Mouse (Mus musculus): ENCODE data around the gene Gon7. TPM values are rescaled to one million over a fixed set of nuclear protein-coding genes. Genes with fewer than 3 reads are reported as not detected.

Gene Gon7
- polyA plus RNA-seq, 1 experiment from 2014 or later, result 36.8 TPM

GRCm38 (mm10) chr12:102705906-102706640, 51.5 kb downstream of the Gon7 start:
- no peak overlapping the region for H3K9ac ChIP-seq (ENCODE audit: low read depth, low read length)
- no peaks in the 10 kb centered on the region for H3K27me3 ChIP-seq (replicated peaks; ENCODE audit: control insufficient read depth, insufficient read depth, low read length)
- peaks cover 20% of the 10 kb centered on the region for H3K4me1 ChIP-seq (replicated peaks; ENCODE audit: control insufficient read depth, insufficient read depth, low read length)
- H3K4me2 ChIP-seq, result peak overlapping the region; percentile 98
- DNase-seq (ENCODE audit: low spot score) (no peak), ATAC-seq (replicated peaks; ENCODE audit: low FRiP score) (no peak)
- peak overlapping the region; percentile 81 for H3K4me3 ChIP-seq (ENCODE audit: low read depth, low read length)
- 73% methylated on average over 6 of the region's 6 CpGs for WGBS
- H3K9me3 ChIP-seq (ENCODE audit: control insufficient read depth, low read length), result no peaks in the 10 kb centered on the region
- no peak overlapping the region for H3K27ac ChIP-seq (ENCODE audit: low read depth, low read length)
- no peaks in the 10 kb centered on the region for H3K36me3 ChIP-seq (ENCODE audit: control insufficient read depth, insufficient read depth, low read length)

DNA sequence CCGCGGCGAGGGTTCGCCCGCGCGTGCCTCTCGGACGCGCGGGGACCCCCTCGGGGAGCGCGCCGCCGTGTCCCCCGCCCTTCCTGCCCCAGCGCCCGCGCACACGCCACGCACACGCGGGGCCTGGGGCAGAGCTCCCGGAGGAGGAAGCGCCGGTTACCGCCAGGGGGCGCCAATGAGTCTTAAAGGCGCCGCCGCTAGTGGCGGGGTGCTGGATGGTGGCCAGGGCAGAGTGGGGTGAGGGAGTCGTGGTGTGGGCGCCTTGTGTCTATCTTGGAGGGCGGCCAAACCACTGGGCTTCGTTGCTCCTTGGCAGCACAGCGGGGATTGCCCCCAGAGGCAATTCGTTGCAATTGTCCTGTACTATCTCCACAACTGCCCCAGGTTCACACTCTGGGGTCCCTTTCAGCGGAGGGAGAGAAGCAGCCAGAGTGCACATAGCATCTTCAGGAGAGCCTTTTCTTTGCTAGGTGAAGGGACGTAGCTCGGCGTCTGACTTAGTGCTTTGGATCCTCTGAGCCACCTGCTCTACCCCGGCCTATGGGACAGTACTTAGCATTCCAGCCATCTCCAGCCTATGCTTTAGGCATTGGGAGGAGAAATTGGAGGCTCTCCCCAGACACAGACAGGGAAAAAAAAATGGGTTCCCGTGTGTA, 52.3 kb downstream of the Gon7 start:
- peak overlapping the region; percentile 84 for H3K9ac ChIP-seq (ENCODE audit: low read depth, low read length)
- H3K27me3 ChIP-seq (replicated peaks; ENCODE audit: control insufficient read depth, insufficient read depth, low read length), result no peaks in the 10 kb centered on the region
- peak; percentile 77 for ATAC-seq (replicated peaks; ENCODE audit: low FRiP score)
- H3K36me3 ChIP-seq (ENCODE audit: control insufficient read depth, insufficient read depth, low read length), result no peaks in the 10 kb centered on the region
- DNase-seq (ENCODE audit: low spot score), result no peak
- H3K9me3 ChIP-seq (ENCODE audit: control insufficient read depth, low read length), result no peaks in the 10 kb centered on the region
- H3K4me3 ChIP-seq (ENCODE audit: low read depth, low read length), result peak overlapping the region; percentile 81
- H3K4me1 ChIP-seq (replicated peaks; ENCODE audit: control insufficient read depth, insufficient read depth, low read length), result peaks cover 22% of the 10 kb centered on the region
- H3K27ac ChIP-seq (ENCODE audit: low read depth, low read length), result peak overlapping the region; percentile 77
- H3K4me2 ChIP-seq, result peak overlapping the region; percentile 98
- WGBS, result 4% methylated on average over 45 of the region's 45 CpGs

DNA sequence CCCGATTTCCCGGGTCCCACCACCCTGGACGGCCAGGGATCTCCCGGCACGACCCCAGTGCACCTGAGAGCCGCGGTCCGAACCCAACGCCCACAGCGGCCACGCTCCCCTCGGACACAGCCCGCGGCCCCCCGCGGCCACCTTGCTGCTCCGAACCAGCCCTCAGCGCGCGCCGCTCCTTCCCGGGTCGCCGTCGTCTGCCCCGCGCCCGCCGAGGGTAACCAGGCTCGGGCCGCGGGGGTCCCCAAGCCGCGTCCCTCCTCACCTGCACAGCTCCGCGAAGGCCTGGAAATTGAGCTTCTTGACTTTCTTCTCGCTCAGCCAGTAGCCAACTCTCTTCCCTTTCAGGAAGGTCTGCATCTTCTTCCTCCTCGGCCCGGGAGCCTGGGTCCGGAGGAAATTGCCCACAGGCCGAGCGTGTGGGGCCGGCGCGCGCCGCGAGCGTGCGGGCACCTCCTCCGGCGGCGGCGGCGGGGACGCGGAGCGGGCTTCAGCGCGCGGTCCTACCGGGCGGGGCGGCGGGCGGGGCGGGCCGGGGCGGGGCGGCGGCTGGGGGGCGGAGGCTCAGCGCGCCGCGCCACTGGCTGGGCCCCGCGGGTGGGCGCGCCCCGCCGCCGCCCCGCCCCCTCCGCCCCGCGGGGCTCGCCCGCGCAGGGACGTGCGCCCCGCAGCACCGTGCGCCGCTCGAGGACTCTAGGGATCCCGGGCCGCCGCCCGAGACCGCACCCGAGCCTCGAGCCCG, 53.0 kb downstream of the Gon7 start, which contains the start of gene Itpk1:
Gene Itpk1 (minus strand): TSS at position 474 of the 742 bp plus-strand sequence.
- Histone ChIP-seq H3K9me3 (ENCODE audit: control insufficient read depth, low read length) (no peaks in the 10 kb centered on the region), H3K4me3 (ENCODE audit: low read depth, low read length) (peak within 1 kb of the TSS; percentile 81), H3K27ac (ENCODE audit: low read depth, low read length) (peak within 1 kb of the TSS; percentile 77), H3K27me3 (replicated peaks; ENCODE audit: control insufficient read depth, insufficient read depth, low read length) (no peaks in the 10 kb centered on the region), H3K4me2 (peak within 1 kb of the TSS; percentile 98), H3K36me3 (ENCODE audit: control insufficient read depth, insufficient read depth, low read length) (no peaks in the 10 kb centered on the region), H3K4me1 (replicated peaks; ENCODE audit: control insufficient read depth, insufficient read depth, low read length) (peaks cover 27% of the 10 kb centered on the region), H3K9ac (ENCODE audit: low read depth, low read length) (peak within 1 kb of the TSS; percentile 84)
- ATAC-seq (replicated peaks; ENCODE audit: low FRiP score) (peak; percentile 88), DNase-seq (ENCODE audit: low spot score) (peak; percentile 68)
- WGBS, result under 1% methylated on average over 64 of the region's 105 CpGs

GRCm38 (mm10) chr12:102703921-102704408, 53.6 kb downstream of the Gon7 start:
- peak; percentile 20 for ATAC-seq (replicated peaks; ENCODE audit: low FRiP score)
- peak; percentile 49 for DNase-seq (ENCODE audit: low spot score)

GRCm38 (mm10) chr12:102703441-102703840, 54.2 kb downstream of the Gon7 start:
- H3K4me3 ChIP-seq (ENCODE audit: low read depth, low read length), result peak overlapping the region; percentile 81
- peaks cover 32% of the 10 kb centered on the region for H3K4me1 ChIP-seq (replicated peaks; ENCODE audit: control insufficient read depth, insufficient read depth, low read length)
- 0 out of 2 replicates have a peak overlapping the region, but pooled peaks have one; percentile 30 for H3K9ac ChIP-seq (ENCODE audit: low read depth, low read length)
- H3K27me3 ChIP-seq (replicated peaks; ENCODE audit: control insufficient read depth, insufficient read depth, low read length), result no peaks in the 10 kb centered on the region
- no peak overlapping the region for H3K27ac ChIP-seq (ENCODE audit: low read depth, low read length)
- peak overlapping the region; percentile 98 for H3K4me2 ChIP-seq
- 53% methylated on average over 6 of the region's 6 CpGs for WGBS
- DNase-seq (ENCODE audit: low spot score), result no peak
- H3K9me3 ChIP-seq (ENCODE audit: control insufficient read depth, low read length), result no peaks in the 10 kb centered on the region
- ATAC-seq (replicated peaks; ENCODE audit: low FRiP score), result no peak
- H3K36me3 ChIP-seq (ENCODE audit: control insufficient read depth, insufficient read depth, low read length), result no peaks in the 10 kb centered on the region

More at GRCm38 (mm10) chr12:102703921-102704408, 53.6 kb downstream of the Gon7 start:
- Histone ChIP-seq H3K36me3 (ENCODE audit: control insufficient read depth, insufficient read depth, low read length) (no peaks in the 10 kb centered on the region), H3K4me1 (replicated peaks; ENCODE audit: control insufficient read depth, insufficient read depth, low read length) (peaks cover 28% of the 10 kb centered on the region), H3K4me2 (peak overlapping the region; percentile 98), H3K9ac (ENCODE audit: low read depth, low read length) (peak overlapping the region; percentile 84), H3K27ac (ENCODE audit: low read depth, low read length) (no peak overlapping the region), H3K9me3 (ENCODE audit: control insufficient read depth, low read length) (no peaks in the 10 kb centered on the region), H3K4me3 (ENCODE audit: low read depth, low read length) (peak overlapping the region; percentile 81), H3K27me3 (replicated peaks; ENCODE audit: control insufficient read depth, insufficient read depth, low read length) (no peaks in the 10 kb centered on the region)
- 14% methylated on average over 17 of the region's 17 CpGs for WGBS

Other genes starting within 250 kb of the Gon7 start
- 0.88 and 1.5 TPM in 2 replicates for gene Chga, start 202.8 kb downstream of the Gon7 start, polyA plus RNA-seq (2014; fragmentation: Nextera tagmentation; extraction: Ambion mirVana)
- gene Itpk1, start 52.9 kb downstream of the Gon7 start, polyA plus RNA-seq (2014; fragmentation: Nextera tagmentation; extraction: Ambion mirVana), result 5.8 and 7.3 TPM in 2 replicates
- gene Moap1, start 14.1 kb downstream of the Gon7 start, polyA plus RNA-seq (2014; fragmentation: Nextera tagmentation; extraction: Ambion mirVana), result 18.3 and 18.4 TPM in 2 replicates
- 12.6 and 14.0 TPM in 2 replicates for gene Tmem251, start 14.0 kb downstream of the Gon7 start, polyA plus RNA-seq (2014; fragmentation: Nextera tagmentation; extraction: Ambion mirVana)
- not detected in 2 replicates for gene Gm28051, start within 50 bp of the Gon7 start, polyA plus RNA-seq (2014; fragmentation: Nextera tagmentation; extraction: Ambion mirVana)
- gene Ubr7, start 164 bp upstream of the Gon7 start, polyA plus RNA-seq (2014; fragmentation: Nextera tagmentation; extraction: Ambion mirVana), result 53.3 and 57.2 TPM in 2 replicates
- 17.5 and 19.1 TPM in 2 replicates for gene Gm20604, start 869 bp upstream of the Gon7 start, polyA plus RNA-seq (2014; fragmentation: Nextera tagmentation; extraction: Ambion mirVana)
- 9.8 and 11.1 TPM in 2 replicates for gene Btbd7, start 120.7 kb upstream of the Gon7 start, polyA plus RNA-seq (2014; fragmentation: Nextera tagmentation; extraction: Ambion mirVana)
- gene Cox8c, start 141.5 kb upstream of the Gon7 start, polyA plus RNA-seq (2014; fragmentation: Nextera tagmentation; extraction: Ambion mirVana), result not detected in 2 replicates
- 0.04 and 0.23 TPM in 2 replicates for gene Unc79, start 191.1 kb upstream of the Gon7 start, polyA plus RNA-seq (2014; fragmentation: Nextera tagmentation; extraction: Ambion mirVana)

All from liver, embryonic 11.5 days (tissue).